Mouse (Mus musculus): Measurements from ENCODE around the gene Ccdc69.

Gene Ccdc69

DNA sequence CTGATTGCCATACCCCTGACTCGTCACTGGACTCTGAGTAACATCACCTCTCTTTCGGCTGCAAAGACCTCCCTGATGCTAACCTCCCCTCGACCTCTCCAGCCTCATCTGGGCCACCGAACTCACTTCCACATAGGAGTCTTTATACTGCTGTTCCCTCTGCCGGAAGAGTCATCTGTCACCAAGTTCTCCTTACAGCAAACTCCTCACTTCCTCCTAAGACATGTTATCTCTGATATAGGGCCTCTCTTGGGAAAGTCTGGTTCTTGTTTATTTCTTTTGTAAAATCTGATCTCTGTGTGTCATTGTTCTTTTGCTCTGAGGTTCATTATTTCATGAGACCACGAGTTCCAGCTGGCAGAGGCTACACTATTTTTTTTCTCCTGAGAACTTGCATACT, 69.7 kb downstream of the Ccdc69 start:
- no peak for DNase-seq (ENCODE audit: low spot score)

DNA sequence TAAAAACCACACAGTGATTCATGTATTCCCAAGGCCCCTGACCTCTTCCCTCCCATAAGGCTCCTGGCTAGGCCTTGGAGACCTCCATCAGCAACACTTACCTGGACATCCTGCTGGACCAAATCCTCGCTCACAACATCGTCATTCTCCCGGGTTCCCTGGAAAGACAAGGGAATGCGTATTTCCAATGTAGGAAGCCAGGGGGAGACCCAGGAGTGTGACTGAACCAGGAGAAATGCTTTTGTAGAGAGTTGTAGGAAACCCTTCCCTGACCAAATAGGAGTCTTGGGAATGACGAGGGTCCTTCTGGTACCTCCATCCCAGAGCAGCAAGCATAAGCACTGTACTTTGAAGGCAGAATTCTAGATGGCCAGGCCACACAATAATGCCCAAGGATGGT, 72.2 kb downstream of the Ccdc69 start:
- DNase-seq (ENCODE audit: low spot score): no peak

DNA sequence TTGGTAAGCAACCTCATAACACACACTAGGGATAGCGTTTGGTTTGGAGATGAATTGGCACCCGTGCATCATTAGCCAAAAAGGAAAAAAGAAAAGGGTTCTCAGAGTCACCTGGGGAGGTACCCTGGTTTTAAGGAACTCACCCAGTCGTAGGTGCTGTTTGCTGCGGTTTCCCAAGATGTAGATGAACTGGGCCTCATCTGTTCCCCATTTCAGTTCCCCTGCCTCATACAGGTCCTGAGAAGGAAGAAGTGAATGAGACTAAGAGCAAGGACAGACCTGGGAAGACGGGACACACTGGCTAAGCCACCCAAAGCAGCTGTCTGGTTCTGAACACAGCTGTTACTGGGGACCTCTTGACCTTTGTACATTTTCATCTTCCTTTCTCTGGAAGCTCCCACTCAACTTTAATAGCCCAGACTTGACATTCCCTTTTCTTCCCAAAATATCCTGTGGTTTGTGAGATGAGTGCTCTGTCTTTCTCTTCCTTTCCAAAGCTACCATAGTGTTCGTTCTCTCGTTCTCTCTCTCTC, 72.9 kb downstream of the Ccdc69 start:
- no peak for DNase-seq (ENCODE audit: low spot score)
